ENCODE assay signal across 16 mouse cellular contexts in the genomic region with DNA sequence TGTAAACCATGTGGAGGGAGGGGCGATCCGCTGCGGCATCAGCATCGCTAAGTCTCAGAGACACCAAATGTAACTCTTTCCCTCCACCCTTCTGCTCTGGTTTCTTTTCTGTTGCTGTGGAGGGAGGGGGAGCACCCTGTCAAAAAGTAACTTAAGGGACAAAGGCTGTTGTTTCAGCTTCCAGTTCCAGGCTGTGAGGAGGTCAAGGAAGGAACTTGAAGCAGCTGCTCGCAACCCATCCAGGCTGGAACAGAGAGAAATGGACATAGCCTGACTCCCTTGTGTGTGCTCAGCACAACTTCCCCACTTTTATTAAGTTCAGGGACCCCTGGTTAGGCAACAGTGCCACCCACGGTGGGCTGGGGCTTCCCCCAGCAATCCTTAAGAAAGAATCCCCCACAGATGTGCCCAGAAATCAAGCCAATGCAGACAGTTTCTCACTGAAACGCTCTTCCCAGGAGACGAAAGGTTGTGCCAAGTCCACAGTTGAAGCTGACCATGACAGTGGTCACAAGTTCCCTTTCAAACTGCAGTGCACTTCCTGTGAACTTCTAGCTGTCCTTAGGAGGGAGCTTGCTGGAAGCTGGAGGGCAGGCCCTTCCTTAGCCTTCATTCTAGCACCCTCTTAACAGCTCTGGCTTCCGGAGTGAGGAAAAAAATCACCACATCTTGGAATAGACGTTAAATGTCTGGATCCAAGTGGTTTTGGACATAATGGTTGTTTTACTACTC.
DNase-seq lines count a peak whose midpoint lies in the region; ATAC-seq and TF ChIP-seq lines count a peak whose summit lies in the region.
"Had no signal": no experiment of that assay in that cellular context is flagged by ENCODE, and none has a peak within 500 bp of the region (broad histone marks: within the 10 kb centered on the region; RNA-seq: fewer than 3 reads in every experiment).

No protein-coding gene starts in this region.

- no peaks in the 10 kb centered on the region for H3K36me3 ChIP-seq in lung, postnatal 0 days (ENCODE audit: insufficient read depth, low read length)
- H3K36me3 ChIP-seq in neural tube, embryonic 15.5 days = 0 out of 2 replicates have a peak, but pooled peaks cover 5% of the 10 kb centered on the region
- H3K36me3 ChIP-seq: embryonic facial prominence, embryonic 15.5 days; forebrain, embryonic 15.5 days; neural tube, embryonic 12.5 days had no signal

- H3K9ac ChIP-seq in lung, postnatal 0 days (replicated peaks; ENCODE audit: low read depth) = no peak overlapping the region
- H3K9ac ChIP-seq in neural tube, embryonic 15.5 days (replicated peaks) = no peak overlapping the region
- H3K9ac ChIP-seq: embryonic facial prominence, embryonic 15.5 days; forebrain, embryonic 15.5 days; liver, embryonic 14.5 days; neural tube, embryonic 12.5 days had no signal

- intact Hi-C loops in gastrocnemius, postnatal 14 days (cut with DNase I; ENCODE audit: low total_unique reads) = no loop called here

- H3K27me3 ChIP-seq in lung, postnatal 0 days (replicated peaks; ENCODE audit: insufficient read depth, low read length) = no peaks in the 10 kb centered on the region
- H3K27me3 ChIP-seq in neural tube, embryonic 15.5 days (replicated peaks) = no peaks in the 10 kb centered on the region
- H3K27me3 ChIP-seq: embryonic facial prominence, embryonic 15.5 days; forebrain, embryonic 15.5 days; neural tube, embryonic 12.5 days had no signal

- TF ChIP-seq EP300 in lung, postnatal 0 days (IDR thresholded peaks at IDR 0.05) = no peak

- DNase-seq in gastrocnemius, postnatal 14 days = peak; percentile 5
- no peak for DNase-seq in gastrocnemius, adult 8-10 months (ENCODE audit: low spot score in 2 of 2)
- peak; percentile 64 for DNase-seq in lung, postnatal 0 days (ENCODE audit: low spot score)
- no peak for DNase-seq in lung, postnatal 14 days
- DNase-seq in kidney, adult 9 months = peak; percentile 31
- peak; percentile 5 to 24 for DNase-seq in lung, postnatal 4 days
- no peak for DNase-seq in urinary bladder, postnatal 4 days (ENCODE audit: low spot score in 2 of 2)
- DNase-seq: cerebellum, postnatal 14 days; midbrain, embryonic 14.5 days; thymus, postnatal 4 days had no signal

- peak; percentile 85 for ATAC-seq in lung, postnatal 0 days
- no peak for ATAC-seq in neural tube, embryonic 15.5 days (ENCODE audit: low FRiP score)
- ATAC-seq: forebrain, embryonic 15.5 days; hindbrain, embryonic 16.5 days had no signal

- no peak overlapping the region for H3K4me2 ChIP-seq in lung, postnatal 0 days (replicated peaks; ENCODE audit: low read depth, low read length)
- H3K4me2 ChIP-seq in neural tube, embryonic 15.5 days = no peak overlapping the region
- H3K4me2 ChIP-seq: embryonic facial prominence, embryonic 15.5 days; forebrain, embryonic 15.5 days; neural tube, embryonic 12.5 days had no signal

- no peak overlapping the region for H3K27ac ChIP-seq in lung, postnatal 0 days (ENCODE audit: low read length)
- H3K27ac ChIP-seq in neural tube, embryonic 15.5 days (replicated peaks) = no peak overlapping the region
- H3K27ac ChIP-seq: embryonic facial prominence, embryonic 15.5 days; forebrain, embryonic 15.5 days; liver, embryonic 14.5 days; neural tube, embryonic 12.5 days had no signal

- no peaks in the 10 kb centered on the region for H3K4me1 ChIP-seq in lung, postnatal 0 days (ENCODE audit: insufficient read depth, low read depth, low read length)
- peaks cover 30% of the 10 kb centered on the region; the same call in 1 of the 2 replicates for H3K4me1 ChIP-seq in neural tube, embryonic 15.5 days
- H3K4me1 ChIP-seq: embryonic facial prominence, embryonic 15.5 days; forebrain, embryonic 15.5 days had no signal

- TF ChIP-seq CTCF in lung, postnatal 0 days (IDR thresholded peaks at IDR 0.05) = no peak

- no peak overlapping the region for H3K4me3 ChIP-seq in lung, postnatal 0 days (ENCODE audit: low read depth, low read length)
- H3K4me3 ChIP-seq in neural tube, embryonic 15.5 days (replicated peaks) = no peak overlapping the region
- H3K4me3 ChIP-seq: embryonic facial prominence, embryonic 15.5 days; forebrain, embryonic 15.5 days; neural tube, embryonic 12.5 days had no signal

- 45% methylated on average over 10 of the region's 10 CpGs for WGBS in lung, postnatal 0 days
- WGBS in neural tube, embryonic 15.5 days = 72% methylated on average over 10 of the region's 10 CpGs

- 0 out of 2 replicates have a peak, but pooled peaks cover under 1% of the 10 kb centered on the region for H3K9me3 ChIP-seq in lung, postnatal 0 days (ENCODE audit: low read length)
- no peaks in the 10 kb centered on the region for H3K9me3 ChIP-seq in neural tube, embryonic 15.5 days (replicated peaks)
- H3K9me3 ChIP-seq: embryonic facial prominence, embryonic 15.5 days; forebrain, embryonic 15.5 days; neural tube, embryonic 12.5 days had no signal

Comparison
In these comparisons a context has a peak if more than half of its experiments do, and no peak if none do; other contexts are left out.
1. DNase-seq: peak in gastrocnemius, postnatal 14 days (single experiment), lung, postnatal 0 days (single experiment), kidney, adult 9 months (single experiment) and lung, postnatal 4 days (2 of 2); none in gastrocnemius, adult 8-10 months (0 of 2), lung, postnatal 14 days (single experiment) and urinary bladder, postnatal 4 days (0 of 2).